Mouse (Mus musculus) leukemia stem cell, adult 10-12 weeks (primary cell): ENCODE measurements around the gene Tmem176b. TPM values are rescaled to one million over a fixed set of nuclear protein-coding genes. Genes with fewer than 3 reads are reported as not detected.

Experiments used
- polyA plus RNA-seq: library from polyadenylated mRNA; stranded (reverse); fragments of >175 nt; gene quantifications from 2 replicates; pipeline ENCODE4 v1.2.3, GENCODE M21; 2012; ENCODE audit warnings: low replicate concordance

The Tmem176b gene
- polyA plus RNA-seq, result 2.3 and 12.0 TPM in 2 replicates

DNA sequence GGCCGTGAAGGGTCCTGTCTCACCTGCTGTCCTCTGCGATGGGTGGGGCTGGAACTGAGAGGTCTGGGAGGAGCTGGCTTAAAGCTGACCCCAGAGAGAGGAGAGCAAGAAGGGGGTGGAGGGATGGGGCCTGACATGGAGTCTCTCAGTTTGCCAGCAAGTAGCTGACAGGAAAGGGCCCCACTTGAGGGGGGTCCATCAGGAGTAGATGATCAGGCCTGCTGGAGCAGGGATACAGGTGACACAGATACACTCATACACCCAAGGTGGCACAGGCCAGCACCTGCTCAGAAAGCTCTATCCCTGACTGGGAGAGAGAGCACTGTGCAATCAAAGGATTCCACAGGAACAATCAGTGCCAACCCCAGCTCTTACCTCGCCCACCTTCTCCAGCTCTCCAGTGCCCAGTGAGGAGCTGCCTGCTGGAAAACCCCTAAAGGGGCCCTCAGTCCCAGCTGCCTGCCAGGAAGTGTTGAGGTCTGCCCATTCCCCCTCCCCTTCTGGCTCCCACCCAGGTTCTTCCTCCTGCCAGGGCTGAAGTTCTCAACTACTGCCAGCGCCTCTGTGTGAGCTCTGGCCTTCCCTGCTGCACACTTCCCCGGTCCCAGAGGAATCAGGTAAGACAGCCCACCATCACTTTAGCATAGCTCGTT, at the start of gene Tmem176b:
Gene Tmem176b (minus strand): TSS at position 524 of the 653 bp plus-strand sequence.

DNA sequence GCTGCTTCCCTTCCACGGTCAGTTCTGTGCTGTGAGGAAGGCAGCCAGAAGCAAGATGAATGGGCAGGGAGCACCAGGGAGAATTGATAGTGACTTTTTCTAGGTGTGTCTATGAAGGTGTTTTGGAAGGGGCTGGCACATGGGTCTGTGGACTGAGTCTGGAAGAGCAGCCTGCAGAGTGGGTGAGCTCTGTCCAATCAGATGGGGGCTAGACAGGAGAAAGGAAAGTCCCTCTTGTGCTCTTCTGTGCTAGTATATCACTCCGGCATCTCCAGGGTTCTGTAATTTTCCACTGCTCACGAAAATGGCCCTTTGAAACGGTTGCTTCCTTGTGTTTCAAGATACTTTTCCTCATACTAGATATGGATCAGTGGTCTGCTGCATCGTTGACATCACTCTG, 31.3 kb upstream of the Tmem176b start, which contains the start of gene Aoc1:
Gene Aoc1 (plus strand): TSS at position 301 of the 400 bp plus-strand sequence.

GRCm38 (mm10) chr6:48840371-48840969, 826 bp downstream of the Tmem176b start, which contains the start of gene Tmem176a:
Gene Tmem176a (plus strand): TSS chr6:48840919.

Other genes with a start within 250 kb of the Tmem176b start
- 10.0 TPM in 2 replicates for gene Repin1, start 247.6 kb downstream of the Tmem176b start, polyA plus RNA-seq
- gene Gm44965, start 247.6 kb downstream of the Tmem176b start, polyA plus RNA-seq, result 1.0 TPM in 1 of 2 replicates, not detected in the other
- gene Zfp775, start 239.4 kb downstream of the Tmem176b start, polyA plus RNA-seq, result 1.2 and 1.5 TPM in 2 replicates
- 0.20 and 0.59 TPM in 2 replicates for gene AI854703, start 214.7 kb downstream of the Tmem176b start, polyA plus RNA-seq
- 3.2 and 4.2 TPM in 2 replicates for gene Gimap8, start 194.3 kb downstream of the Tmem176b start, polyA plus RNA-seq
- 0.52 TPM in 1 of 2 replicates, not detected in the other for gene Gimap9, start 165.4 kb downstream of the Tmem176b start, polyA plus RNA-seq
- 1.3 and 5.0 TPM in 2 replicates for gene Gimap4, start 156.9 kb downstream of the Tmem176b start, polyA plus RNA-seq
- 4.5 and 8.3 TPM in 2 replicates for gene Gimap6, start 133.3 kb downstream of the Tmem176b start, polyA plus RNA-seq
- not detected in 2 replicates for gene Gm28053, start 122.9 kb downstream of the Tmem176b start, polyA plus RNA-seq
- 0.37 and 2.0 TPM in 2 replicates for gene Gimap7, start 122.9 kb downstream of the Tmem176b start, polyA plus RNA-seq
- 14.6 and 21.6 TPM in 2 replicates for gene Gimap1, start 102.4 kb downstream of the Tmem176b start, polyA plus RNA-seq
- gene Gimap5, start 95.3 kb downstream of the Tmem176b start, polyA plus RNA-seq, result 4.7 and 19.6 TPM in 2 replicates
- gene Gimap3, start 70.6 kb downstream of the Tmem176b start, polyA plus RNA-seq, result 24.2 and 84.0 TPM in 2 replicates
- 6.4 and 44.5 TPM in 2 replicates for gene Tmem176a, start 577 bp downstream of the Tmem176b start, polyA plus RNA-seq
- not detected in 2 replicates for gene Aoc1, start 31.4 kb upstream of the Tmem176b start, polyA plus RNA-seq
- not detected in 2 replicates for gene 1600015I10Rik, start 88.4 kb upstream of the Tmem176b start, polyA plus RNA-seq
- gene Doxl2, start 133.5 kb upstream of the Tmem176b start, polyA plus RNA-seq, result not detected in 2 replicates
- not detected in 2 replicates for gene Svs1, start 145.4 kb upstream of the Tmem176b start, polyA plus RNA-seq
- gene Gpnmb, start 195.1 kb upstream of the Tmem176b start, polyA plus RNA-seq, result 0.18 and 0.31 TPM in 2 replicates
- 57.0 and 59.6 TPM in 2 replicates for gene Malsu1, start 232.3 kb upstream of the Tmem176b start, polyA plus RNA-seq